Mouse (Mus musculus) ovary, adult 18-20 months (tissue): ENCODE results near the gene Fam102a.

Experiments
- DNase-seq: peaks from one replicate; pipeline ENCODE4 v3.0.0; 2022; ENCODE audit warnings: low spot score, mixed read lengths

Fam102a gene

GRCm38 (mm10) chr2:32608778-32609435 lies 73.8 kb downstream of the Fam102a start:
- DNase-seq: no peak

- no peak for DNase-seq
Measured at GRCm38 (mm10) chr2:32610610-32611229, 75.6 kb downstream of the Fam102a start.

- DNase-seq: no peak
Measured at GRCm38 (mm10) chr2:32612274-32612673, 77.1 kb downstream of the Fam102a start.

GRCm38 (mm10) chr2:32617109-32617508 lies 82.0 kb downstream of the Fam102a start:
- DNase-seq: no peak

GRCm38 (mm10) chr2:32617601-32618000 lies 82.5 kb downstream of the Fam102a start:
- no peak for DNase-seq

- DNase-seq: no peak
Measured at GRCm38 (mm10) chr2:32618051-32618450, 82.9 kb downstream of the Fam102a start.
